Mouse (Mus musculus): ENCODE measurements around the gene Pbld1. TPM values are rescaled to one million over a fixed set of nuclear protein-coding genes. Genes with fewer than 3 reads are reported as not detected.
A peak's percentile ranks its signal among the peaks of the same experiment; 100 is the strongest.
"Not testable (repeated sequence)": the region's sequence is repeated elsewhere in the genome, so short reads cannot be mapped to it uniquely, and the experiment has no call there.

Gene Pbld1
- polyA plus RNA-seq, 3 experiments from 2014 or later: 0.15 to 0.21 TPM; not detected in 1

- ATAC-seq: no peak
Observed at GRCm38 (mm10) chr10:63043154-63043553, 16.8 kb upstream of the Pbld1 start.

- ATAC-seq: no peak
Observed at GRCm38 (mm10) chr10:63047751-63048150, 12.2 kb upstream of the Pbld1 start.

GRCm38 (mm10) chr10:63049106-63049505, 10.9 kb upstream of the Pbld1 start:
- ATAC-seq: no peak

GRCm38 (mm10) chr10:63051267-63051666, 8.7 kb upstream of the Pbld1 start:
- ATAC-seq: no peak

DNA sequence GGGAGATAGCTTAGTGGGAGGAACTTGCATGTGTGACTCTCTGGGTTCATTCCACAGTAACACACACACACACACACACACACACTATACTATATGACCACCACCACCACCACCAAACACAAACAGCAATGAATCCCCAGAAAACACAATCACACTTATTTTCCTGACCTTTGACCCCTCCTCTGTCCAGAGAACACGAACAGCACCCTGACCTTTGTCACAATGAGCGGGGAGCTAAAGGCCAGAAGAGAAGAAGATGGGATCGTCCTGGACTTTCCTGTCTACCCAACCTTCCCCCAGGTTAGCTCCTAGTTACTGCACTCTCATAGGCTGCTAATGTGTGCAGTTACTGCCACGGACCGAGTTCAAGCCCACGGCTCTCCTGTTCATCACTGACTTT, 8.0 kb upstream of the Pbld1 start:
- no peak for ATAC-seq

DNA sequence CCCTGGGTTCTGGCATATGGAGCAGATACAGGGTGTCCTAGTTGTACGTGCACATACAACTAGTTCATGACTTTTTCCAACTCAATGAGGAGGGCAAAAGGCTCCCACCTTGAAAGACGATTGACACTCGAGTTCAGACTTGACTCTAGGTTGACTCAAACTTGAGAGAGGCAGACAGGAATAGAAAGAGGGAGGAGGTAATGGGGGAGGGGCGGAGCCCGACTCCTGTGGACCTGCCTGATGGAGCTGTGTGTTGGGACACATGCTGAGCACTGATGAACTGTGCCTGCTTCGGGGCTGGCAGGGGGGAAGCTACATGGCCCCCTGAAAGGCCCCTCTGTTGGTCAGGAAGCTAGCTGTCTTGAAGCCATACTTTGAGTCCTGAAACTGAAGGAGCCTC, 7.0 kb upstream of the Pbld1 start:
- ATAC-seq: no peak

DNA sequence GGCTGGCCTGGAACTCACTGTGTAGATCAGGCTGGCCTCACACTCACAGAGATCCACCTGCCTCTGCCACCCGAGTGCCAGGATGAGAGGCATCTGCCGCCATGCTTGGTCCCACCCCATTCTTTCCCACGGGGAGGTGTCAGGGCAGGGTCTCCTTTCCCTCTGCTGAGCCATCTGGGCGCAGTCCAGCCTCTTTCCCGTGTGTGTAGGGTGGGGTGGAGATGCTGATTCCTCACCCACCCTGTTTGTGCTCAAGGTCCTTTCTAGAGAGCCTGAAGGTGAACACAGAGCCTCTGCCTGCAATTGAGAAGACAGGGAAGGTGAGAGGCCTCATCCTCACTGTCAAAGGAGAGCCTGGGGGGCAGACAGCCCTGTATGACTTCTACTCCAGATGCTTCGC, 5.9 kb upstream of the Pbld1 start:
- ATAC-seq: not testable (repeated sequence)

DNA sequence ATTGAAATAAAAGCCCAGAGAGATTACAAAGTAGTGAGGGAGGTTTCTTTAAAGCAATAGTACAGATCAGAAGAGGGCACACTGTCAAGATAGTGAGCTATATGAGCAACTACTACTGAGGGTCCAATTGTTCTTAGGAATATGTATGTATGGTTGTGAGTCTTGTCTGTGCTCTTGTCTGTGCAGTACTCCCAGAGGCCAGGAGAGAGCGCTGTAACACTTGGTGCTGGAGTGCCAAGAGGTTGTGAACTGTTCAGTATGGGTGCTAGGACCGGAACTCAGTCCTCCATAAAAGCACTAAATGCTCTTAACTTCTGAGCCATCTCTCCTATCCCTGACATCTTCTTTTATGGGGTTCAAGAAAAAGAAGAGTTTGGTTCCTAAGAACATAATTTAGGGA, 5.4 kb upstream of the Pbld1 start:
- ATAC-seq: no peak

DNA sequence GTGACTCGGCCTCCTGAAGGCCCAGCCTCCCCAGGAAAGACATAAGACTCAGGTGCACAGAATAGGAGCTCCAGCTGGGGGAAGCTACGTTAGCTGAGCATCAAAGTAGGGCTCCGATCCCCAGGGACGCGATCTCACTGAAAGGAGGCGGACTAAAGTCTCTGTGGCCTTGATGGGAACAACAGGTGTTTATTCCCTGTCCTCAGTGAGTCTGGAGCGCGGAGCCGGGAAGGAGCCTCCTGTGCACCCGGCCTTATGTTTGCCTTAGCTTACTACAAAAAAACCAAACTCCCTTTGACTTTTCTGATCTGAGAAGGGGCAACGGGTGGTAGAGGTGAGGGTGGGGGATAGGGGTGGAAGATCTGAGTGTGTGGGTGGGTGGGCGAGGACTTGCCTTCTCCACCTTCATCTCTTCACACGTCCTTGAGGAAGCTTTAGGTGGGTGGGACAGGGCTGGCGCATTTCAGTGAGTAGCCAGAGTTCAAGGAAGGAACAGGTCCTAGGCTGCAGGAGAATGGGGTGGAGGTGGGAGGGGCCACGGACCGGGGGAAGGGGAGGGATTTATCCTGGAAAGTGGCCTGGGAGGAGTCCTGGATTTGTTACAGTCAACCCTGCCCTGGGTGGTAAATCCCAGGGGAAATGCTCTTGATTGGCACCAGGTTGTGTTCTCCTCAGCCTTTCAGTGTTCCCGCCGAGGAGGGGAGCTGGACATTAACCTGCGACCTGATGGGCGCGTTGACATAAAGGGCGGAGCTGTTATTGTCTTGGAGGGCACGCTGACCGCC, 2.8 kb upstream of the Pbld1 start:
- no peak for ATAC-seq

DNA sequence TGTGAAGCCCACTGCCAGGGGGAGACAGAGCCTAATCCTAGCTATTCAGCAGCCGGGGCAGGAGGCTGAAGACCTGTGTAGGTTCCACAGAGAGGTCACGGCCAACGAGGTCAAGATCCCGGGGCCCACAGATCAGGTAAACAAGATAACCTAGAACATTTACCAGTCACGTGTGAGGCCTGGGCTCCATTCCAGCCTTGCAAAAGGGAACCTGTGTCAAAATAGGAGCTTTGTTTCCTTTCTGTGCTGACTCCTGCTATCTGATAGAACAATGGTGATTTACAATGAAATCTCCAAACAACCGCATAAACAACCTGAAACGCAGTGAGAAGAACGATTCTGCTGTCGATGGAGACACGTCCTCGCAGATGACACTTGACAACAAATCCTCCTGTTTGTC, 444 bp downstream of the Pbld1 start:
- no peak for ATAC-seq

DNA sequence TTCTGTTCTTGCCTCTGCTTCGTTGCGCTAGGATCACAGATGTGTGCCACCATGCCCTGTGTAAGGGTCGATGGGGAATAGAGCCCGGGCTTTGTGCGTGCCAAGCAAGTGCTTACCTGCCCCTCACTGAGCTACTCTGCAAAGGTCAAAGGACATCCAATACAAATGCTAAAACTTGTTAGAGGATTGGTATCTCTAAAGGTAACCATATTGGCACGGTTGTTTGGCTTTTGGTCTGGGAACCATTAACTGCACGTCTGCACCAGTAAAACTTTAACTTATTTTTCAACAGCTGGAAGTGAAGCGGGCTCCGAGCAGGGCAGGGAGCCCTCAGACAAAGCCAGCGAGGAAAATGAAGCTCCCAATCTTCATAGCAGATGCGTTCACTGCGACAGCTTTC, 1.3 kb downstream of the Pbld1 start:
- no peak for ATAC-seq

- no peak for ATAC-seq
Observed at GRCm38 (mm10) chr10:63062696-63063095, 2.7 kb downstream of the Pbld1 start.

GRCm38 (mm10) chr10:63063365-63063764, 3.4 kb downstream of the Pbld1 start:
- ATAC-seq: no peak

DNA sequence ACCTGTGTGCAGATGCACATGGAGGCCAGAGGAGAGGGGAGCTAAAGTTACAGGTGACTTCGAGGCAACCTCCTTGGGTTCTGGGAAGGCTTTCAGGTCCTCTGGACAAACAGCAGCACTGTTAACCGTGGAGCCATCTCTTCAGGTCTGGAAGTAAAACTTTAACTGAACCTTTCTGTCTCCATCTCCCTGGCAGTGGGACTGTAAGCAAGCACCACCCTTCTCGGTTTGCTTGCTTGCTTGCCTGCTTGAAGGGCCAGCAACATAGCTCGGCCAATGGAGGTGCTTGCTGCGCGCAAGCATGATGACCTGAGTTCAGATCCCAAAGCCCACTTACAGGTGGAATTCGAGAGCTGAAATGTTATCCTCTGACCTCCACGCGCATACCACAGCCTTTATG, 4.6 kb downstream of the Pbld1 start:
- no peak for ATAC-seq

- no peak for ATAC-seq
Observed at GRCm38 (mm10) chr10:63065561-63065960, 5.6 kb downstream of the Pbld1 start.

GRCm38 (mm10) chr10:63065988-63066387, 6.0 kb downstream of the Pbld1 start:
- ATAC-seq: peak; percentile 77

DNA sequence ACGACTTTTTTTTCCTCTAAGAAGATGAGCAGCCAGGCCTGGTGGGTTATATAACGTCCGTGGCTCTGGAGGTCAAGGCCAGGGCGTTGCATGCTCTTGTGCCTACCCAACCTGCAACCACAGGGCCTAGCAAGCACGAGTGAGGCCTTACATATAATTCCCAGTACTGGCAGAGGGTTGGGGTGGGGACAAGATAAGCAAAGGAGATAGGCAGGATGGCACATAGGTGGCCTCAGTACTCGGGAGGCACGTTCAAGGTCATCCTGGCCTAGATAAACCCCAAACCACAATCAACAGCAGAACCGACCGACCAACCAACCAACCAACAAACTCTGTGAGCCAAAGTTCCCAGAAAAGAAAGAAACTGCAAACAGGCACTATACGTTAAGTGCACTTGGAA, 26.3 kb downstream of the Pbld1 start:
- ATAC-seq: no peak

- ATAC-seq: no peak
Observed at GRCm38 (mm10) chr10:63089103-63089757, 29.3 kb downstream of the Pbld1 start.

DNA sequence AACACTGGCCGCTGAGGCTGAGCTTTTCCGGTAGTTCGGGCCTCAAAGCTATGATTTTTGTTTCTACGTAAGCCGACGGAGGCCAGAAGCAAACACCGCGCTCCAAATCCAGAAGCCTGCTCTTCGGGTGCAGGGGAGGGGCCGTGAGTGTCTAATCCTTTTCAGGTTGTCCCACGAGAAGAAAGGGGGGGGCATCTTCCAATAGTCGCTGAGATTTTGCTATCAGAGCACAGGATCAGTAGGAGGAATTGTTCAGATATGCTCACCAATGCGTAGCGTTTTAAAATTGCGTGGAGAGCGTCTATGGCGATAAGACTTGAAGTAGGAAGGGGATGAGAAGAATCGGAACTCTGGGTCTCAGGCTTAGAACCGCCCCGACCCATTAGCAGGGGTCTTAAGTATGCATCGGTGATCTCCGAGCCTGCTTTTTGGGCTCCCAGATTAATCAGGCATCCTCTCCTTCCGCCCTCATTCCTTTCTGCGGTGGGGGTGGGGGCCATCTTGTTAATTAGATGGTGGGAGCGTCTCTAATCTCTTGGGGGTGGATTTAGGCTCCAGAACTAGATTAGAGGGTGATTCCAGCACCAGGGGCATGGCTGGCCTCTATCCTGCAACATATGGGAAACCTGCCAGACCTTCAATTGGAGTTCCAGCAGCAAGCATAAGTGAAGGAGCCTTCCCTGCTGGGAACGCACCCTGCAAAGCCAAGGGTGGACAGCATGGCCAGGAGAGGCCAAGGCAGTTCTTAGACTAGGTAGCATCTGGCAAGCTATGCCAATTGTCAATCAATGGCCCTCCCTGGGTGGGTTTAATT, 30.0 kb downstream of the Pbld1 start:
- ATAC-seq: no peak

- no peak for ATAC-seq
Observed at GRCm38 (mm10) chr10:63091915-63092314, 32.0 kb downstream of the Pbld1 start.

DNA sequence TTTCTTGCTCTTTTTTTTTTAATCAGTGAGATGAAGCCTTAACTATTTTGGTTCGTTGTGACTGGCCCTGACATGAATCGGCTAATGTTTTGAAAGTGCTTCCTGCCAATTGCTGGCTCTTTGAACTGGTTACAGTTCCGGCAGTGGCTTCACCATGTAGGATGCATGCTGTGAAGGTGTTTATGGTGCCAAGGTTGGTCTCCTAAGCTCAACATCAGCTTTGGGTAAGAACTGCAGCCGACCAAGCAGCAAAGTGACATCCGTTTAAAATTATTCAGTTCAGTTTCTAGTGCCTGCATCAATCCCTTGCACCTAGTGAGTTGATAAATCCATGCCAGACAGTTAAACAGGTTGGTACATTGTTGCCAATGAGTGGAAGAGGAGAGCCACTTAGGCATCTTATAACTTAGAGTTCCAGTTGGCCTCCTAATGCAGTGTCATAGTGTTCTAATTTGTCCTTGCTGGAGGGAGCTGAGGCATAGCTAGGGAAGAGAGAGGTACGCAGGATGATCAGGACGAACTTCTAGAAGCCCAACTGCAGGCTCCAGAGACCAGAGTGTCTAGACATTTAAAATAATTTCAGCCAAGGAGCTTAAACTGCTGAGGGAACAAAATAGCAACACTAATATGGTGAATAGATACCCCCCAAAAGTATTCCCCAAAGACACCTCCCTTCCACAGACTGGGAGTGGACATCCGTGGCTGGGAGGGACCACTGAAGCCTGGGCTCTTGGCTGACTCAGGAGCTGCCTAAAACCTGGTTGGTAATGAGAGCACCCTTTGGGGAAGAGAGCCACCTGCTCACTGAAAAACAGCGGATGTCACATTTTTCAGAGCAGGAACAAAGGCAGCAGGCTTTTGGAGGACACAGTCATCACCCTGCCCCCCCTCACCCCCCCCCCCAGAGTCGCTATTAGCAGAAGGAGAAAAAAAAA, 32.9 kb downstream of the Pbld1 start:
- ATAC-seq: no peak

DNA sequence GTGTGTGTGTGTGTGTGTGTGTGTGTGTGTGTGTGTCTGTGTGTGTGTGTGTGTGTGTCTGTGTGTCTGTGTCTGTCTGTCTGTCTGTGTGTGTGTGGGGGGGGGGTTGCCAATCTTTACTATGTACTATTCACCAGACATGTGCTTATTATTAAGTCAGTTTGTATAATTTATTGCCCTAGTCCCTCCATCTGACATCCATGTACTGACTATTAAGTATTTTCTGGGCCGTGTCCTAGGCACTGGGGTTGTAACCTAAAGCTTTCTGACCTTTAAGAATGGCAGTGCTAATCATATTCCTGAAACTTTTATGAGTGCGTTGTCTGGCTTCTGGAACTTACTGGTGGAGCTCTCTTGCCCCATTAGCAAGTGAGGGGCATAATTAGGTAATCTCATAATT, 36.8 kb downstream of the Pbld1 start:
- no peak for ATAC-seq
